Mouse (Mus musculus) kidney, embryonic 14.5 days (tissue): ENCODE data around the gene S100pbp. TPM values are rescaled to one million over a fixed set of nuclear protein-coding genes. Genes with fewer than 3 reads are reported as not detected.

Experiments
- ATAC-seq: fragments of 200-750 bp; cut with Nextera tagmentation; 2 replicates; pipeline ENCODE4 v1.8.0; 2017; ENCODE audit warnings: moderate number of reproducible peaks, mild to moderate bottlenecking, moderate TSS enrichment, moderate library complexity; ENCODE audit not compliant: low FRiP score, low TSS enrichment
- H3K27ac ChIP-seq: fragments of 300-500 bp; sonication (generic); 2 replicates; pipeline ENCODE4 v1.5.1; 2014; ENCODE audit warnings: low read depth, mild to moderate bottlenecking, low read length, moderate library complexity, mixed read lengths
- H3K27me3 ChIP-seq: fragments of 300-500 bp; sonication (generic); 2 replicates; pipeline ENCODE4 v1.6.1; 2014; ENCODE audit warnings: mild to moderate bottlenecking, low read length; ENCODE audit not compliant: control insufficient read depth, insufficient read depth
- H3K36me3 ChIP-seq: fragments of 300-500 bp; sonication (generic); 2 replicates; pipeline ENCODE4 v1.6.1; 2014; ENCODE audit warnings: low read length, mixed read lengths; ENCODE audit not compliant: control insufficient read depth, insufficient read depth
- H3K4me1 ChIP-seq: fragments of 300-500 bp; sonication (generic); 2 replicates; pipeline ENCODE4 v1.6.1; 2014; ENCODE audit warnings: low read length, mixed read lengths; ENCODE audit not compliant: control insufficient read depth, insufficient read depth
- H3K4me2 ChIP-seq: fragments of 300-500 bp; sonication (generic); replicated peaks from 2 replicates; pipeline ENCODE4 v1.6.1; 2014; ENCODE audit warnings: low read depth, mild to moderate bottlenecking, low read length
- H3K4me3 ChIP-seq: fragments of 300-500 bp; sonication (generic); 2 replicates; pipeline ENCODE4 v1.5.1; 2014; ENCODE audit warnings: mild to moderate bottlenecking, low read length
- H3K9ac ChIP-seq: fragments of 300-500 bp; sonication (generic); 2 replicates; pipeline ENCODE4 v1.6.1; 2014; ENCODE audit warnings: low read depth, mild to moderate bottlenecking, low read length, moderate library complexity
- H3K9me3 ChIP-seq: fragments of 300-500 bp; sonication (generic); 2 replicates; pipeline ENCODE4 v1.6.1; 2016; ENCODE audit warnings: low read length; ENCODE audit not compliant: control insufficient read depth
- WGBS: fragments of 180-500 bp; shearing (Covaris S2); extraction: QIAGEN DNeasy Blood & Tissue Kit; methylation state at CpG from one replicate; pipeline ENCODE4 v1.1.7; 2014; 5-methylcytosine and 5-hydroxymethylcytosine counted together
- polyA plus RNA-seq: library from polyadenylated mRNA; unstranded; fragments of >200 nt; fragmentation: Nextera tagmentation; extraction: Ambion mirVana; gene quantifications from 2 replicates; pipeline ENCODE4 v1.2.1, GENCODE M21; 2014

Gene S100pbp
- polyA plus RNA-seq, result 17.3 and 28.9 TPM in 2 replicates

- peak within 1 kb of the TSS; percentile 79 for H3K4me3 ChIP-seq
- H3K4me2 ChIP-seq, result peak within 1 kb of the TSS; percentile 73
- peak within 1 kb of the TSS; percentile 96 for H3K27ac ChIP-seq
- peak within 1 kb of the TSS; percentile 92 for H3K9ac ChIP-seq
- peaks cover 9% of the 10 kb centered on the region for H3K36me3 ChIP-seq
- peak; percentile 89 for ATAC-seq
- no peaks in the 10 kb centered on the region for H3K9me3 ChIP-seq
- WGBS, result under 1% methylated on average over 58 of the region's 58 CpGs
- H3K27me3 ChIP-seq, result no peaks in the 10 kb centered on the region
- peaks cover 17% of the 10 kb centered on the region for H3K4me1 ChIP-seq
These were observed at the start of gene S100pbp, which contains the start of gene Yars for GRCm38 (mm10) chr4:129189542-129190519. Gene S100pbp (minus strand): TSS chr4:129189727. Gene Yars (plus strand): TSS chr4:129189760.

GRCm38 (mm10) chr4:129239075-129239474 is 49.5 kb upstream of the S100pbp start:
- no peaks in the 10 kb centered on the region for H3K27me3 ChIP-seq

GRCm38 (mm10) chr4:129238579-129239016 is 49.1 kb upstream of the S100pbp start:
- H3K4me2 ChIP-seq, result peak overlapping the region; percentile 78
- peaks cover 43% of the 10 kb centered on the region for H3K4me1 ChIP-seq
- no peaks in the 10 kb centered on the region for H3K36me3 ChIP-seq
- no peaks in the 10 kb centered on the region for H3K9me3 ChIP-seq
- H3K27ac ChIP-seq, result peak overlapping the region; percentile 53; the same call in 1 of the 2 replicates
- no peaks in the 10 kb centered on the region for H3K27me3 ChIP-seq
- peak overlapping the region; percentile 71 for H3K9ac ChIP-seq
- peak overlapping the region; percentile 68 for H3K4me3 ChIP-seq
- 0% methylated on average over 20 of the region's 23 CpGs for WGBS
- ATAC-seq, result peak; percentile 51

More at GRCm38 (mm10) chr4:129239075-129239474, 49.5 kb upstream of the S100pbp start:
- Histone ChIP-seq H3K4me2 (peak overlapping the region; percentile 78), H3K9me3 (no peaks in the 10 kb centered on the region), H3K36me3 (no peaks in the 10 kb centered on the region), H3K4me1 (peaks cover 43% of the 10 kb centered on the region), H3K27ac (peak overlapping the region; percentile 53; the same call in 1 of the 2 replicates), H3K9ac (peak overlapping the region; percentile 71), H3K4me3 (peak overlapping the region; percentile 68)
- ATAC-seq, result peak; percentile 91
- WGBS, result 0% methylated on average over 20 of the region's 29 CpGs

- Histone ChIP-seq H3K27ac (peak overlapping the region; percentile 53; the same call in 1 of the 2 replicates), H3K9ac (peak overlapping the region; percentile 71; the same call in 1 of the 2 replicates), H3K36me3 (no peaks in the 10 kb centered on the region), H3K9me3 (no peaks in the 10 kb centered on the region), H3K27me3 (no peaks in the 10 kb centered on the region), H3K4me2 (peak overlapping the region; percentile 78), H3K4me3 (peak overlapping the region; percentile 68), H3K4me1 (peaks cover 44% of the 10 kb centered on the region)
- 7% methylated on average over 21 of the region's 21 CpGs for WGBS
- peak; percentile 11; the same call in 1 of the 2 replicates for ATAC-seq
These were observed 48.4 kb upstream of the S100pbp start for GRCm38 (mm10) chr4:129237843-129238441.

- Histone ChIP-seq H3K4me3 (no peak overlapping the region), H3K4me2 (no peak overlapping the region; the same call in 1 of the 2 replicates), H3K36me3 (no peaks in the 10 kb centered on the region), H3K27ac (no peak overlapping the region), H3K9ac (no peak overlapping the region), H3K9me3 (no peaks in the 10 kb centered on the region), H3K27me3 (no peaks in the 10 kb centered on the region), H3K4me1 (peaks cover 45% of the 10 kb centered on the region)
- no peak for ATAC-seq
- WGBS, result 74% methylated on average over 8 of the region's 8 CpGs
These were observed 46.8 kb upstream of the S100pbp start for GRCm38 (mm10) chr4:129236236-129236813.

- Histone ChIP-seq H3K9ac (no peak overlapping the region), H3K4me1 (peaks cover 51% of the 10 kb centered on the region), H3K27me3 (no peaks in the 10 kb centered on the region), H3K4me3 (no peak overlapping the region), H3K27ac (no peak overlapping the region), H3K4me2 (peak overlapping the region; percentile 12; the same call in 1 of the 2 replicates), H3K36me3 (no peaks in the 10 kb centered on the region), H3K9me3 (no peaks in the 10 kb centered on the region)
- no peak for ATAC-seq
- 85% methylated on average over 3 of the region's 3 CpGs for WGBS
These were observed 45.6 kb upstream of the S100pbp start for GRCm38 (mm10) chr4:129235147-129235546.

- no peak for ATAC-seq
- Histone ChIP-seq H3K4me3 (no peak overlapping the region), H3K27me3 (no peaks in the 10 kb centered on the region), H3K9me3 (no peaks in the 10 kb centered on the region), H3K9ac (no peak overlapping the region), H3K36me3 (no peaks in the 10 kb centered on the region), H3K4me1 (peaks cover 48% of the 10 kb centered on the region), H3K4me2 (no peak overlapping the region), H3K27ac (peak overlapping the region; percentile 20; the same call in 1 of the 2 replicates)
- 56% methylated on average over 7 of the region's 7 CpGs for WGBS
These were observed 45.0 kb upstream of the S100pbp start for GRCm38 (mm10) chr4:129234488-129234887.

GRCm38 (mm10) chr4:129232561-129233360 is 43.2 kb upstream of the S100pbp start:
- no peak for ATAC-seq
- peaks cover 53% of the 10 kb centered on the region for H3K4me1 ChIP-seq
- 64% methylated on average over 9 of the region's 9 CpGs for WGBS
- 0 out of 2 replicates have a peak overlapping the region, but pooled peaks have one; percentile 8 for H3K9ac ChIP-seq
- no peak overlapping the region for H3K4me2 ChIP-seq
- no peaks in the 10 kb centered on the region for H3K9me3 ChIP-seq
- no peaks in the 10 kb centered on the region for H3K36me3 ChIP-seq
- H3K27me3 ChIP-seq, result no peaks in the 10 kb centered on the region
- H3K27ac ChIP-seq, result peak overlapping the region; percentile 24; the same call in 1 of the 2 replicates
- no peak overlapping the region for H3K4me3 ChIP-seq
